Mouse (Mus musculus) embryonic facial prominence, embryonic 12.5 days (tissue): ENCODE results near the gene Ccnb3. TPM values are rescaled to one million over a fixed set of nuclear protein-coding genes. Genes with fewer than 3 reads are reported as not detected.
"Not testable (repeated sequence)": the region's sequence is repeated elsewhere in the genome, so short reads cannot be mapped to it uniquely, and the experiment has no call there.

Source experiments
- ATAC-seq: fragments of 200-750 bp; cut with Nextera tagmentation; 2 replicates; pipeline ENCODE4 v1.8.0; 2017; ENCODE audit not compliant: insufficient number of reproducible peaks, insufficient read depth, low FRiP score, low TSS enrichment
- H3K27ac ChIP-seq: fragments of 300-500 bp; sonication (generic); 2 replicates; pipeline ENCODE4 v1.5.1; 2016; ENCODE audit warnings: mild to moderate bottlenecking
- H3K27me3 ChIP-seq: fragments of 300-500 bp; sonication (generic); 2 replicates; pipeline ENCODE4 v1.6.1; 2016; ENCODE audit warnings: mild to moderate bottlenecking, moderate library complexity
- H3K36me3 ChIP-seq: fragments of 300-500 bp; sonication (generic); 2 replicates; pipeline ENCODE4 v1.6.1; 2016; ENCODE audit warnings: mild to moderate bottlenecking
- H3K4me1 ChIP-seq: fragments of 300-500 bp; sonication (generic); 2 replicates; pipeline ENCODE4 v1.6.1; 2016
- H3K4me2 ChIP-seq: fragments of 300-500 bp; sonication (generic); replicated peaks from 2 replicates; pipeline ENCODE4 v1.6.1; 2016; ENCODE audit warnings: mild to moderate bottlenecking, moderate library complexity
- H3K4me3 ChIP-seq: fragments of 300-500 bp; sonication (generic); 2 replicates; pipeline ENCODE4 v1.5.1; 2016; ENCODE audit warnings: mild to moderate bottlenecking
- H3K9ac ChIP-seq: fragments of 300-500 bp; sonication (generic); 2 replicates; pipeline ENCODE4 v1.6.1; 2016; ENCODE audit warnings: mild to moderate bottlenecking, moderate library complexity
- H3K9me3 ChIP-seq: fragments of 300-500 bp; sonication (generic); 2 replicates; pipeline ENCODE4 v1.6.1; 2016; ENCODE audit warnings: mild to moderate bottlenecking, moderate library complexity
- WGBS: fragments of 180-500 bp; shearing (Covaris S2); methylation state at CpG from one replicate; pipeline ENCODE4 v1.1.7; 2016; 5-methylcytosine and 5-hydroxymethylcytosine counted together
- polyA plus RNA-seq: library from polyadenylated mRNA; unstranded; fragments of >200 nt; fragmentation: Nextera tagmentation; extraction: Ambion mirVana; gene quantifications from 2 replicates; pipeline ENCODE4 v1.2.1, GENCODE M21; 2016

Gene Ccnb3
- polyA plus RNA-seq, result 0.32 and 0.52 TPM in 2 replicates

DNA sequence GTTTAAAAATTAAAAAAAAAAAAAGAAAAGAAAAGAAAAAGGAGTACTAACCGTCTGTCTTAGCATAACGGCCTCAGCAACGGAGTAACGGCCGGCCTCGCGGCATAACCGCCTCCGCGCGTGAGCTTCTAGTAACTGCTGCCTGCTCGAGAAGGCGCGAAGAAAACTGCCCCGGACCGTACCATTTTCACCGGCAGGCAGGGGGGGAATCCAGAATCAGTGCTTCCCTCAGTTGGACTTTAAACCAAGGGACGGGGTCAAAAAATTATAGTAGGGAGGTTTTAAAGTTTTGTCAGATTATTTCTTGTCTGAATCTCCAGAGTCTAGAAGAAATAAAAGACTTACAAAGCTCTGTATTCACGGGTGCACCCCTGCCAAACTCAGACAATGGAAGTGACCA lies at the start of gene Ccnb3:
Gene Ccnb3, minus strand, starts transcription at position 101 of the 400 bp plus-strand sequence.
- H3K27me3 ChIP-seq, result no peaks in the 10 kb centered on the region
- H3K4me3 ChIP-seq, result no peak within 1 kb of the TSS
- H3K4me1 ChIP-seq, result no peaks in the 10 kb centered on the region
- no peak within 1 kb of the TSS for H3K9ac ChIP-seq
- 94% methylated on average over 19 of the region's 19 CpGs for WGBS
- H3K27ac ChIP-seq, result no peak within 1 kb of the TSS
- H3K36me3 ChIP-seq, result no peaks in the 10 kb centered on the region
- H3K9me3 ChIP-seq, result no peaks in the 10 kb centered on the region
- no peak for ATAC-seq
- no peak within 1 kb of the TSS for H3K4me2 ChIP-seq

DNA sequence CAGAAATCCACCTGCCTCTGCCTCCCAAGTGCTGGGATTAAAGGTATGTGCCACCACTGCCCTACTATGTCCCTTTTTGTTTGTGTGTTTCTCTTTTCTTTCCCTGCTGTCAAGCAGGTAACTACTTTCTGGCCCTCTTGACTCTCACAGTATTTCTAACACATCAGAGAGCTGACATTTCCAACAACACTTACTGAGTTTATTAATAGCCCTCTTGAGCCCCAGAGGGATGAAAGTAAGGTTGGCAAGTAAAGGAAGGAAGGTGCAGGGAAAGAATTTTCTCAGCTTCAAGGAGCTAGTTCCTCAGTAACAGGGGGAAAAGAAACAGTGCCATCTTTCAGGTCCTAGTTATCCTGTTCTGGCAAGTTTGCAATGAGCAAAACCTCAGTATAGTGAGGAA lies 48.9 kb upstream of the Ccnb3 start:
- H3K27me3 ChIP-seq, result no peaks in the 10 kb centered on the region
- no peak overlapping the region for H3K27ac ChIP-seq
- H3K4me1 ChIP-seq, result no peaks in the 10 kb centered on the region
- H3K36me3 ChIP-seq, result no peaks in the 10 kb centered on the region
- no peak overlapping the region for H3K4me3 ChIP-seq
- H3K9ac ChIP-seq, result no peak overlapping the region
- ATAC-seq, result no peak
- H3K4me2 ChIP-seq, result no peak overlapping the region
- H3K9me3 ChIP-seq, result no peaks in the 10 kb centered on the region

DNA sequence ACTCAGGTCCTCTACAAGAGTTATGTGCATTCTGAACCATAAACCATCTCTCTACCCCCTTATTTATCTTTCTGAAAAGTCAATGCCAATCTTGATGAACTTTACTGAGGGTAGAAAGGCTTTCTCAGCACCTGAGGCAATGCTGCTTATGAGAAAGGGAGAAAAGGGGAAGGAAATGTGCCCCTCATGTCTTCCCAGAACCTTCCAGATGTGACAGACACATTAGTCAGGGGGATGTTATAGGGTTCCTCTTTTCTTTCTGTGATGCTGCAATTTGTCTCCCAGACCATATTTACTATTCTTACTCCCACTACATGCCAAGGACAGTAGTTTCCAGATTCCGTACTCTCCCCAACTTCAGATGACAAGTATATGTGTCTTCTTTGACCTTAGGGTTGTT lies 44.5 kb upstream of the Ccnb3 start:
- 85% methylated on average over 1 of the region's 1 CpGs for WGBS
- Histone ChIP-seq H3K27ac (no peak overlapping the region), H3K4me1 (no peaks in the 10 kb centered on the region), H3K36me3 (no peaks in the 10 kb centered on the region), H3K4me3 (no peak overlapping the region), H3K27me3 (no peaks in the 10 kb centered on the region), H3K9ac (no peak overlapping the region), H3K4me2 (no peak overlapping the region), H3K9me3 (no peaks in the 10 kb centered on the region)
- no peak for ATAC-seq

DNA sequence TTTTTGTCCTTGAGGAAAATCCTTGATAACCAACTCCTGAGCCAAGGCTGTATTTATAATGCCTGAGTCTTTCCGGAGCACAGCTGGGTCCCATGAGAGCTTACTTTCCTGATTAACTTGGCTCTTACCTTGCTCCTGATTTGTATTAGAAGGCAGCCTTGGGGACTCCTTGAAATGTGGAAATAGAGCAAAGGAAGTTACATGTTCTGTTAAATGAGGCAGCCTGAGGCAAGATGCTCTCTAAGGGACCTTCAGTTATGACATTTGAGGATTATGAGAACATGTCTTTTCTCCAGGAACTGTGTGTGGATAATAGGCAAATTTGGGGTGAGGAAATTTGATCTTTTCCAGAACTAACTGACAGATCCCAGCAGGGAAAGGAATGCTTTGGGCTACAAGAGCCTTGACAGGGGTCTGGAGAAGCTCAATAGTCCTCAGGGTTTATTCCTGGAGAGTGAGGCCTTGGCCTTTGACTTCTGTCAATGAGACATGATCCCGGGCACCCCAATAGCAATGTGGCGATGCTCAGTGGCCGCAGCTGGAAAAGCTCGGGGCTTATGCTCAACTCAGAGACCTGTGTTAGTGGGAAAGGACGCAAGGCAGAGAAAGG lies 38.5 kb upstream of the Ccnb3 start:
- WGBS, result 48% methylated on average over 6 of the region's 6 CpGs
- H3K27ac ChIP-seq, result no peak overlapping the region
- 0 out of 2 replicates have a peak, but pooled peaks have one; percentile 41 for ATAC-seq
- H3K4me2 ChIP-seq, result no peak overlapping the region
- H3K4me3 ChIP-seq, result no peak overlapping the region
- no peaks in the 10 kb centered on the region for H3K9me3 ChIP-seq
- H3K27me3 ChIP-seq, result no peaks in the 10 kb centered on the region
- no peak overlapping the region for H3K9ac ChIP-seq
- no peaks in the 10 kb centered on the region for H3K4me1 ChIP-seq
- no peaks in the 10 kb centered on the region for H3K36me3 ChIP-seq

DNA sequence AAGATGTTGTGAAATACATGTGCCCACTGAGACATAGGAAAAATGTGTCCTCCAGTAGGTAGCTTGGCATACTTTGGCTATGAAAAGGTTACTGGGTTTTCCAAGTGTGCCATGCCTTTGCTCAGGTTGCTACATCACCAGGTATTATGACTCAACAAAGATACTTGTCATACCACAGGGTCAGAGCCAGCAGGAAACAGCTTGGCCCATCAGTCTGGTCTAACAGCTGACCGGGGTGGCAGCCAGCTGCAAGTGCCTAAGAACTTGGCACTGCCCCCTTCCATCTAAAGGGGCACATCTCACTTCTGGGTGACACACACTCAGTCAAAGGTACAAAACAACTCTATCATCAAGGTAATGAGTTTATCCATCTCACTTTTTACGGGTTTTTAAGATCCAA lies 26.6 kb upstream of the Ccnb3 start:
- Histone ChIP-seq H3K27ac (no peak overlapping the region), H3K9me3 (no peaks in the 10 kb centered on the region), H3K4me2 (no peak overlapping the region), H3K27me3 (no peaks in the 10 kb centered on the region), H3K9ac (no peak overlapping the region), H3K4me1 (no peaks in the 10 kb centered on the region), H3K36me3 (no peaks in the 10 kb centered on the region), H3K4me3 (no peak overlapping the region)
- ATAC-seq, result no peak
- 83% methylated on average over 2 of the region's 2 CpGs for WGBS

DNA sequence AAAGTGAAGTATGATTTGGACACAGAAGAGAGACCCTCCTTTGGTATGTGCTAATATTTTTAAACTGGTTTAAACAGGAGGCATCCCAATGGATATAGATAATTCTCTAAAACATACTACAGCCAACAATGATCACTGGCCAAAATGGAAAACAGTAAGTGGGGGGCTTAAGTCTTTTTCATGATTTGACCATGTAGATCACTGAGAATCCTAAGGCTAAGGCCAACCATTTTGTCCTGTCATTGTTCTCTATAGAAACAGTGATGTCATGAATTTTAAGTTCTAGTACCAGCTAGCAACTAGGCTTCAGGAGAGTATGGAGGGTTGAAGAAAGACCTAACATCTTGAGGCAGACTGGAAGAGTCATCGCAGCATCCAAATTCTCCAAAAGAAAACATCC lies 25.8 kb upstream of the Ccnb3 start, which contains the start of gene Akap4:
Gene Akap4, plus strand, starts transcription at position 301 of the 400 bp plus-strand sequence.
- no peak within 1 kb of the TSS for H3K4me2 ChIP-seq
- H3K36me3 ChIP-seq, result no peaks in the 10 kb centered on the region
- no peak within 1 kb of the TSS for H3K4me3 ChIP-seq
- H3K27ac ChIP-seq, result no peak within 1 kb of the TSS
- no peaks in the 10 kb centered on the region for H3K9me3 ChIP-seq
- ATAC-seq, result no peak
- WGBS, result 94% methylated on average over 1 of the region's 1 CpGs
- no peaks in the 10 kb centered on the region for H3K4me1 ChIP-seq
- H3K9ac ChIP-seq, result no peak within 1 kb of the TSS
- no peaks in the 10 kb centered on the region for H3K27me3 ChIP-seq

DNA sequence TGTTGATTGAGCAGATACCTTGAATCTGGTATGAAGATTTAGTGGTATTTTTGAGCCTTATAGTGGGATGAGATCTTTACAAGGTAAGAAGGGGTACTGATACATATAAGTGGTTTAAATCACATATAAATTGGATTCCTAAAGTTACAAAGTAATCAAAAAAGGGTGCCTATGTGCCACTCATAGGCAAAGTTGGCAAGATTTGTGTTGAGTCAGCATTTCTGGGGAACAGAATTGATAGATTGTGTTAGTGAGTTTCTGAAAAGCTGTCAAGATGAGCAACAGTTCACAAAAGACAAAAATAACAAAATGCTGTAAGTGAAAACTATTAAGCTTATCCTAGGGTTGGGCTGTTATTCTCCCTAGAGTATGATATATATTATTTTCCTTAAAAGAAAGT lies 22.7 kb upstream of the Ccnb3 start:
- Histone ChIP-seq H3K27ac (no peak overlapping the region), H3K4me3 (no peak overlapping the region), H3K9me3 (no peaks in the 10 kb centered on the region), H3K27me3 (no peaks in the 10 kb centered on the region), H3K36me3 (no peaks in the 10 kb centered on the region), H3K9ac (no peak overlapping the region), H3K4me2 (no peak overlapping the region), H3K4me1 (no peaks in the 10 kb centered on the region)
- no peak for ATAC-seq

DNA sequence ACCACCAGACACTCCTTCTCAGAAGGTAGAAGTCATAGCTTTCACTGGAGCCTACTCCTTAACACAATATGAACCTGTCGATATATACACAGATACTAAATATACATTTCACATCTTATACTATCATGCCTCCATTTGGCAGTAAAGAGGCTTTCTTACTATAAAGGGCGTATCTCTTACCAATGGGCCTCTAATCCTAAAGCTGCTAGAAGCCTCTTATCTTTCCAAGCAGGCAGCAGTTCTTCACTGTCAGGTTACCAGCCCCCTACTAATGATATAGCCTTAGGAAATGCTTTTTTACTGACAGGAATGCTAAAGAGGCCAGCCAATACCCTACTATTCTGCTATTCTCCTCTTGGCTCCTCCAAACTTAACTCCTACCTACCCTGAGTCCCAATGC lies 16.2 kb upstream of the Ccnb3 start:
- Histone ChIP-seq H3K4me3 (no peak overlapping the region), H3K4me2 (no peak overlapping the region), H3K4me1 (no peaks in the 10 kb centered on the region), H3K36me3 (no peaks in the 10 kb centered on the region), H3K27me3 (no peaks in the 10 kb centered on the region), H3K9me3 (no peaks in the 10 kb centered on the region), H3K27ac (no peak overlapping the region), H3K9ac (no peak overlapping the region)
- no peak for ATAC-seq
- 78% methylated on average over 2 of the region's 2 CpGs for WGBS

DNA sequence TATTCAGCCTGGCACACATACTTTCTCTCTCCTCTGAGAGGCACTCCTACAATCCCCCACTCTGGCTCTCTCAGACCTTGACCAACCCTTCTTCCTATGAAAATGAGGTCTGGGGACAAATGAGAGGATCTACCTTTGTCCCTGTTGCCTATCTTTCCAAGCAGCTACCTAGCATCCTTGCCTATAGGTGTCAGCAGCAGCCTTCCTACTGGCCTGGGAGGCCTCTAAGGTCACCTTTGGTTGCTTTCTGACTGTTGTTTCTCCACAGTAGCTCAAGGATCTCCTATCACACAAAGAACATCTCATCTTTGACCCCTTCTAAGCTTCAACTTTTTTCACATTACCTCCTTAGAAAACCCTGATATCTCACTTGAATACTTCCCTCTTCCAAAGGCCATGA lies 15.6 kb upstream of the Ccnb3 start:
- Histone ChIP-seq H3K4me2 (no peak overlapping the region), H3K4me3 (no peak overlapping the region), H3K9me3 (no peaks in the 10 kb centered on the region), H3K4me1 (no peaks in the 10 kb centered on the region), H3K36me3 (no peaks in the 10 kb centered on the region), H3K27me3 (no peaks in the 10 kb centered on the region), H3K27ac (no peak overlapping the region), H3K9ac (no peak overlapping the region)
- ATAC-seq, result no peak

DNA sequence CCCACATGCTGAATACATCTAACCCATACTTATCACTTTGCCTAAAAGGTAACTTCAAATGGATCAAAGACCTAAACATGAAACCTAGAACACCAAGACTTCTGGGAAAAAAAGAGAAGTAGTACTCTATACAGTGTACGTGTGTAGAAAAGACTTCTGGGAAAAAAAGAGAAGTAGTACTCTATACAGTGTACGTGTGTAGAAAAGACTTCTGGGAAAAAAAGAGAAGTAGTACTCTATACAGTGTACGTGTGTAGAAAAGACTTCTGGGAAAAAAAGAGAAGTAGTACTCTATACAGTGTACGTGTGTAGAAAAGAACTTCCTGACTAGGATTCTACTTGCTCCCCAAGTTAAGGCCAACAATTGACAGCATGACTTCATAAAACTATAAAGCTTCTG lies 57.5 kb downstream of the Ccnb3 start:
- not testable (repeated sequence) for H3K27ac ChIP-seq, H3K4me1 ChIP-seq, H3K36me3 ChIP-seq, H3K9ac ChIP-seq, H3K9me3 ChIP-seq, H3K4me3 ChIP-seq, ATAC-seq, H3K27me3 ChIP-seq, H3K4me2 ChIP-seq
- 78% methylated on average over 4 of the region's 4 CpGs for WGBS

DNA sequence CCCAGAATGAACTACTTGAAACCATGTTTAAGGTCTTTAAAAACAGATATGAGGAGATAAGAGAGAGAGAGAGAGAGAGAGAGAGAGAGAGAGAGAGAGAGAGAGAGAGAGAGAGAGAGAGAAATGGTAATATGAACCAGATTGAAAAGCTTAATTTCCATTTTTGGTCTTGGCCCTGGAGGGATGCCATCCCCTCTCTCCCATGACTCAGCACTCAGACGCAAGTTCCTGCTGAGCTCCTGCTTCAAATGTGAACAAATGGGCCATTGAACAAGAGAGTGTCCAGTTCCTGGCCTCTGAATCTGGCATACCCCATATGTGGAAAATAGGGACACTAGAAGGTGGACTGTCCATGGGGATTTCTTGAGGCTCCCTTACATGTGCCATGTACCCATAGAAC lies 69.5 kb downstream of the Ccnb3 start:
- H3K4me1 ChIP-seq, result no peaks in the 10 kb centered on the region
- H3K27me3 ChIP-seq, result no peaks in the 10 kb centered on the region
- H3K36me3 ChIP-seq, result no peaks in the 10 kb centered on the region
- H3K4me3 ChIP-seq, result no peak overlapping the region
- no peaks in the 10 kb centered on the region for H3K9me3 ChIP-seq
- ATAC-seq, result no peak
- H3K27ac ChIP-seq, result no peak overlapping the region
- no peak overlapping the region for H3K9ac ChIP-seq
- WGBS, result 54% methylated on average over 1 of the region's 1 CpGs
- no peak overlapping the region for H3K4me2 ChIP-seq

DNA sequence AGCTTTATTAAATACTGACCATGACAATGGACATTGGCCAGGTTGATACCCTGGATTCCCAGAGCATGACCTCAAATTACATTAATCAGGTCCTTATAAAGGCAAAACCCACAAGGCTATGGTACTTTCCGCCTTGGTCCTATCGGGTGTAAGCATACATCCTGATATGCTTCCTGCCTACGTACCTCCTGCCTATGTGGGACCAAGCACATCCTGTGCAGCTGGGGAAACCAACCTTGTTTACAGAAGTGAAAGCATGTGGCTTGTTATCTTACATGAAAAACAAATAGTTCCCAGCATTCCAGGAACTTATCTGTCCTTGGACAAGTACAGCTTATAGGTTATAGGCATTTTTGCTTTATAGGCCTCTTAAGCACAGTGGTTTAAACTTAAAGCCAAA lies 72.8 kb downstream of the Ccnb3 start:
- no peak for ATAC-seq
- Histone ChIP-seq H3K27ac (no peak overlapping the region), H3K4me1 (no peaks in the 10 kb centered on the region), H3K4me2 (no peak overlapping the region), H3K9ac (no peak overlapping the region), H3K27me3 (no peaks in the 10 kb centered on the region), H3K9me3 (no peaks in the 10 kb centered on the region), H3K4me3 (no peak overlapping the region), H3K36me3 (no peaks in the 10 kb centered on the region)
- 84% methylated on average over 3 of the region's 3 CpGs for WGBS
